Mouse (Mus musculus) MEL (cell line): Measurements from ENCODE around the gene Sipa1l2.

ENCODE experiments used
- CTCF ChIP-seq, 3 experiments: IDR thresholded peaks in 2 of 3; conservative IDR thresholded peaks in 1 of 3; 2 replicates each; pipeline ENCODE4 v1.5.1; 2011 to 2012; ENCODE audit warnings: low read length in 3 of 3, low read depth in 2 of 3, mild to moderate bottlenecking in 2 of 3, improper control_type of control experiment in 1 of 3, inconsistent platforms in 1 of 3, mixed read lengths in 1 of 3, moderate library complexity in 1 of 3; ENCODE audit not compliant: control insufficient read depth in 1 of 3, insufficient read depth in 1 of 3, poor library complexity in 1 of 3, severe bottlenecking in 1 of 3
- EP300 ChIP-seq, 2 experiments: IDR thresholded peaks; 2 replicates each; pipeline ENCODE4 v1.6.1; 2011; ENCODE audit warnings: improper control_type of control experiment in 2 of 2, low read length in 2 of 2, low read depth in 1 of 2, mild to moderate bottlenecking in 1 of 2
- HCFC1 ChIP-seq: IDR thresholded peaks from 2 replicates; pipeline ENCODE4 v1.6.1; 2012; ENCODE audit warnings: low read depth, mild to moderate bottlenecking, inconsistent platforms, low read length, improper control_type of control experiment, moderate library complexity
- MAX ChIP-seq: IDR thresholded peaks from 2 replicates; pipeline ENCODE4 v1.6.1; 2011; ENCODE audit warnings: low read length, improper control_type of control experiment
- MAZ ChIP-seq: IDR thresholded peaks from 2 replicates; pipeline ENCODE4 v1.6.1; 2012; ENCODE audit warnings: low read depth, mild to moderate bottlenecking, inconsistent platforms, low read length, improper control_type of control experiment
- NELFE ChIP-seq: IDR thresholded peaks from 2 replicates; pipeline ENCODE4 v1.6.1; 2011; ENCODE audit warnings: low read depth, low read length, improper control_type of control experiment
- POLR2A ChIP-seq, 2 experiments: IDR thresholded peaks; 2 replicates each; pipeline ENCODE4 v1.6.1; 2011 to 2012; ENCODE audit warnings: low read length in 2 of 2, mild to moderate bottlenecking in 2 of 2, control low read depth in 1 of 2, improper control_type of control experiment in 1 of 2, low read depth in 1 of 2, moderate library complexity in 1 of 2; ENCODE audit not compliant: control insufficient read depth in 1 of 2, insufficient read depth in 1 of 2, poor library complexity in 1 of 2
- RAD21 ChIP-seq: IDR thresholded peaks from 2 replicates; pipeline ENCODE4 v1.6.1; 2011; ENCODE audit warnings: mild to moderate bottlenecking, low read depth, low read length, improper control_type of control experiment
- USF1 ChIP-seq: IDR thresholded peaks from 2 replicates; pipeline ENCODE4 v1.6.1; 2014; ENCODE audit warnings: low read depth, mild to moderate bottlenecking, inconsistent platforms, low read length, improper control_type of control experiment, moderate library complexity

DNA sequence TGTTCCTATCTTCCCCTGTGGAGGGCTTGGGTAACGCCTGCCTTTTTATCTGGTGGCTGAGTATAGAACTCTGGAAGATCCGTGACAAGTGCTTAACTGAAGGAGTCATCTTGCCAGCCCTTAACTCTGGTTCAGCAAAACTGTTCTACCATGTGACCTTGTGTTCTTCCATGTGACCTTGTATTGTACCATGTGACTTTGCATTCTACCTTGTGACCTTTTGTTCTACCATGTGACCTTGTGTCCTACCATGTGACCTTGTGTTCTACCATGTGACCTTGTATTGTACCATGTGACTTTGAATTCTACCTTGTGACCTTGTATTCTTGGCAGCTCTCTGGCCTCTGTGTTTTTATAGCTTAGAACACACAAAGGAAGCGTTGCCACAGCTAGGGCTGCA, 168.3 kb downstream of the Sipa1l2 start:
- TF ChIP-seq CTCF (IDR thresholded peaks at IDR 0.05 in 2 of 3, conservative IDR thresholded peaks at IDR 0.05 in 1 of 3; ENCODE audit: control insufficient read depth in 1 of 3, insufficient read depth in 1 of 3, low read depth in 2 of 3, low read length in 3 of 3, poor library complexity in 1 of 3, severe bottlenecking in 1 of 3) (no peak), POLR2A (IDR thresholded peaks at IDR 0.05; ENCODE audit: control insufficient read depth in 1 of 2, insufficient read depth in 1 of 2, low read depth in 1 of 2, low read length in 2 of 2, poor library complexity in 1 of 2) (no peak), MAZ (no peak), RAD21 (no peak), MAX (no peak), USF1 (no peak), HCFC1 (no peak), NELFE (no peak), EP300 (IDR thresholded peaks at IDR 0.05; ENCODE audit: low read depth in 1 of 2, low read length in 2 of 2) (no peak)
